Mouse (Mus musculus) forebrain, postnatal 0 days (tissue): ENCODE measurements around the gene Cbx4. TPM values are rescaled to one million over a fixed set of nuclear protein-coding genes. Genes with fewer than 3 reads are reported as not detected.

Experiments
- ATAC-seq: fragments of 200-750 bp; cut with Nextera tagmentation; 2 replicates; pipeline ENCODE4 v1.8.0; 2017; ENCODE audit warnings: mild to moderate bottlenecking, moderate library complexity
- DNase-seq: peaks from one replicate; pipeline ENCODE4 v3.0.0-alpha.2; 2015
- H3K27ac ChIP-seq: fragments of 300-500 bp; sonication (generic); 2 replicates; pipeline ENCODE4 v1.5.1; 2014; ENCODE audit warnings: low read depth, mild to moderate bottlenecking, antibody characterized with exemption, low read length, moderate library complexity, mixed read lengths
- H3K27me3 ChIP-seq: fragments of 300-500 bp; sonication (generic); 2 replicates; pipeline ENCODE4 v1.6.1; 2014; ENCODE audit warnings: mild to moderate bottlenecking, low read length, mixed read lengths; ENCODE audit not compliant: insufficient read depth
- H3K36me3 ChIP-seq: fragments of 300-500 bp; sonication (generic); 2 replicates; pipeline ENCODE4 v1.6.1; 2014; ENCODE audit warnings: mild to moderate bottlenecking, moderate library complexity; ENCODE audit not compliant: insufficient read depth
- H3K4me1 ChIP-seq: fragments of 300-500 bp; sonication (generic); 2 replicates; pipeline ENCODE4 v1.6.1; 2014; ENCODE audit warnings: antibody characterized with exemption; ENCODE audit not compliant: insufficient read depth
- H3K4me2 ChIP-seq: fragments of 300-500 bp; sonication (generic); 2 replicates; pipeline ENCODE4 v1.6.1; 2014; ENCODE audit warnings: low read depth, mild to moderate bottlenecking, moderate library complexity
- H3K4me3 ChIP-seq: fragments of 300-500 bp; sonication (generic); 2 replicates; pipeline ENCODE4 v1.5.1; 2014; ENCODE audit warnings: low read depth, low read length, mixed read lengths
- H3K9ac ChIP-seq: fragments of 300-500 bp; sonication (generic); 2 replicates; pipeline ENCODE4 v1.6.1; 2014; ENCODE audit warnings: mild to moderate bottlenecking
- H3K9me3 ChIP-seq: fragments of 300-500 bp; sonication (generic); 2 replicates; pipeline ENCODE4 v1.6.1; 2016; ENCODE audit warnings: low read length
- CTCF ChIP-seq: sonication (generic); IDR thresholded peaks from 2 replicates; pipeline ENCODE4 v1.5.1; 2016; ENCODE audit warnings: antibody characterized with exemption, control low read depth, low read depth
- WGBS: fragments of 180-500 bp; shearing (Covaris S2); extraction: QIAGEN DNeasy Blood & Tissue Kit; methylation state at CpG from one replicate; pipeline ENCODE4 v1.1.7; 2014; 5-methylcytosine and 5-hydroxymethylcytosine counted together
- polyA plus RNA-seq: library from polyadenylated mRNA; unstranded; fragments of >200 nt; fragmentation: Nextera tagmentation; extraction: Ambion mirVana; gene quantifications from 2 replicates; pipeline ENCODE4 v1.2.1, GENCODE M21; 2015
- total RNA-seq: library from RNA; depleted of rRNA; stranded (reverse); fragments of >200 nt; gene quantifications from 2 replicates; pipeline ENCODE4 v1.2.3, GENCODE M21; 2014; rRNA removed

Gene Cbx4
- total and polyA plus RNA-seq, 2 experiments from 2014 or later = 26.1 to 38.6 TPM

DNA sequence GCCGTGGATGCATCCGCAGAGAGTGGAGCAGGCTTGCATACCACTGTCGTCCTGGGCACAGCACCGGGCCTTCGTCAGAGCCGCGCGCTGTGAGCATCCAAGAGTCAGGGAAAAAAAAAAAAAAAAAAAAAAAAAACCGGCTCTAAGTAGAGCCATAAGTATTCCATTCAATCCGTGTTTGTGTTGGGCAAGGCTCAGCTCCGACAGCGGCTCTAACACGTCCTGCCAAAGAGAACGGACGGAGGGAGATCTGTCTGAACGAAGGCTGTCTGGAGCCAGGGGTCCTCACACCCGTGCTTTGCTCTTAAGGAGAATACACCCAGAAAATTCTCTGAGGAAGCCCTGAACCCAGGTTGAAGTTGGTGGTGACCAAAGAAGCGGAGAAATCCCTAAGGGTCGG lies 51.4 kb downstream of the Cbx4 start:
- H3K27me3 ChIP-seq = peaks cover 39% of the 10 kb centered on the region
- TF ChIP-seq CTCF = no peak
- H3K9me3 ChIP-seq = no peaks in the 10 kb centered on the region
- H3K9ac ChIP-seq = no peak overlapping the region
- H3K36me3 ChIP-seq = peaks cover 18% of the 10 kb centered on the region
- DNase-seq (no peak), ATAC-seq (no peak)
- peak overlapping the region; percentile 29 for H3K4me2 ChIP-seq
- no peak overlapping the region for H3K27ac ChIP-seq
- peaks cover 15% of the 10 kb centered on the region; the same call in 1 of the 2 replicates for H3K4me1 ChIP-seq
- WGBS = 16% methylated on average over 19 of the region's 19 CpGs
- H3K4me3 ChIP-seq = 0 out of 2 replicates have a peak overlapping the region, but pooled peaks have one; percentile 9

- Histone ChIP-seq H3K4me1 (peaks cover 15% of the 10 kb centered on the region; the same call in 1 of the 2 replicates), H3K4me3 (0 out of 2 replicates have a peak overlapping the region, but pooled peaks have one; percentile 9)
- 3% methylated on average over 26 of the region's 26 CpGs for WGBS
These were observed 52.0 kb downstream of the Cbx4 start for GRCm38 (mm10) chr11:119033874-119034558.

More at GRCm38 (mm10) chr11:119033874-119034558, 52.0 kb downstream of the Cbx4 start:
- ATAC-seq (peak; percentile 70), DNase-seq (peak; percentile 84)
- Histone ChIP-seq H3K27ac (no peak overlapping the region), H3K9ac (no peak overlapping the region), H3K4me2 (peak overlapping the region; percentile 29), H3K36me3 (peaks cover 22% of the 10 kb centered on the region), H3K27me3 (peaks cover 39% of the 10 kb centered on the region), H3K9me3 (no peaks in the 10 kb centered on the region)
- TF ChIP-seq CTCF = peak; percentile 89

Other genes with a start within 250 kb of the Cbx4 start
- 37.3 and 43.7 TPM in 2 replicates for gene Rbfox3, start 174.6 kb downstream of the Cbx4 start, total RNA-seq
- gene Rbfox3, start 174.6 kb downstream of the Cbx4 start, polyA plus RNA-seq = 72.7 and 82.3 TPM in 2 replicates
- not detected in 2 replicates for gene Enpp7, start 98.0 kb downstream of the Cbx4 start, total RNA-seq
- not detected in 2 replicates for gene Enpp7, start 98.0 kb downstream of the Cbx4 start, polyA plus RNA-seq
- gene Cbx2, start 63.3 kb downstream of the Cbx4 start, total RNA-seq = 9.2 and 15.2 TPM in 2 replicates
- gene Cbx2, start 63.3 kb downstream of the Cbx4 start, polyA plus RNA-seq = 6.4 TPM in 2 replicates
- 14.2 and 21.9 TPM in 2 replicates for gene Cbx8, start 45.3 kb downstream of the Cbx4 start, total RNA-seq
- gene Cbx8, start 45.3 kb downstream of the Cbx4 start, polyA plus RNA-seq = 5.3 and 8.5 TPM in 2 replicates
- 133 and 153 TPM in 2 replicates for gene Tbc1d16, start 142.3 kb upstream of the Cbx4 start, total RNA-seq
- gene Tbc1d16, start 142.3 kb upstream of the Cbx4 start, polyA plus RNA-seq = 41.2 and 60.4 TPM in 2 replicates
- 10.5 and 14.6 TPM in 2 replicates for gene Ccdc40, start 142.4 kb upstream of the Cbx4 start, total RNA-seq
- gene Ccdc40, start 142.4 kb upstream of the Cbx4 start, polyA plus RNA-seq = 7.2 and 11.8 TPM in 2 replicates
- gene Gaa, start 181.7 kb upstream of the Cbx4 start, total RNA-seq = 97.3 and 135 TPM in 2 replicates
- gene Gaa, start 181.7 kb upstream of the Cbx4 start, polyA plus RNA-seq = 79.8 and 109 TPM in 2 replicates
- gene Eif4a3, start 213.9 kb upstream of the Cbx4 start, total RNA-seq = 186 and 192 TPM in 2 replicates
- 266 and 286 TPM in 2 replicates for gene Eif4a3, start 213.9 kb upstream of the Cbx4 start, polyA plus RNA-seq
- 0.85 and 1.6 TPM in 2 replicates for gene Card14, start 221.5 kb upstream of the Cbx4 start, total RNA-seq
- 0.28 and 0.34 TPM in 2 replicates for gene Card14, start 221.5 kb upstream of the Cbx4 start, polyA plus RNA-seq